12 mouse cellular contexts compared by ENCODE assay signal in the genomic region with DNA sequence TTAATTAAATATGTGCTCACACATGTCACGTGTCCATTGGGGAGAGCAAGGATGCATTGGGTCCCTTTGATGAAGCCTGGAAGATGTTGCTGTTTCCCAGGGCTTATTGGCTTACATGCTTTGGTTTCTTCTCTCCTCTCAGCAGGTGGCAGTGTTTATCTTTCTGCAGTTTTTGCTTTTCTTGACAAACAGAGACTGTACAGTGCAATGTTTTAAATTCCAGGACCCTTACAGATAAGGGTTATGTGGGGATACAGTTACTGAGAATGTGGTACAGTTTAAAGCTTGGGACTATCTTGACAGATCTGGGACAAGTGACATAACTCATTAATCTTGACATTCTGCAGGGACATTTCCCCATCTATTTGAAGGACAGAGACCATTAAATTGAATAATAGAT. TPM values are rescaled to one million over a fixed set of nuclear protein-coding genes. Genes with fewer than 3 reads are reported as not detected.
DNase-seq lines count a peak whose midpoint lies in the region.
"Had no signal": no experiment of that assay in that cellular context is flagged by ENCODE, and none has a peak within 500 bp of the region (broad histone marks: within the 10 kb centered on the region; RNA-seq: fewer than 3 reads in every experiment).

No protein-coding gene starts in this region.

- intact Hi-C loops in left cerebral cortex, postnatal 25 days (cut with DNase I) = loop anchor here (2.0 to 5.0 kb wide), 2 partner anchors 189 to 499 kb away; a partner anchor contains a TSS

- DNase-seq in frontal cortex, postnatal 10 days (ENCODE audit: low spot score in 2 of 2) = peak; percentile 6 to 13
- no peak for DNase-seq in frontal cortex, postnatal 14 days (ENCODE audit: low spot score in 2 of 2)
- DNase-seq in left cerebral cortex, adult 18-20 months (ENCODE audit: low spot score in 2 of 2) = peak; percentile 15 to 18
- DNase-seq in left cerebral cortex, adult 8-10 months (ENCODE audit: low spot score in 2 of 2) = no peak
- DNase-seq in brain, embryonic 18.5 days (ENCODE audit: low read depth, low spot score) = peak; percentile 47
- DNase-seq in left cerebral cortex, postnatal 25 days (ENCODE audit: low spot score in 2 of 2) = peak; percentile 52 to 62
- DNase-seq in ovary, postnatal 36 days (ENCODE audit: low spot score) = no peak
- DNase-seq in adipocyte (ENCODE audit: low spot score) = no peak
- DNase-seq: adrenal gland, postnatal 25 days; thymus, postnatal 36 days had no signal

RNA-seq across cellular contexts. Expression of a gene that starts 58.7 kb away (rescaled TPM):
- total RNA-seq in left cerebral cortex, adult 18-20 months (2021) = under 1 TPM; 0.26 to 0.28 TPM
- under 1 TPM in 2 of 4 experiments, not detected in 2; 0.27 to 0.77 TPM for total RNA-seq in left cerebral cortex, adult 8-10 months (2022)
- under 1 TPM; 0.32 to 0.39 TPM for total RNA-seq in left cerebral cortex, postnatal 25 days (2021)
- total RNA-seq: adrenal gland, postnatal 25 days; heart, postnatal 14 days; megakaryocyte, adult 5-6 weeks had no signal

Comparison
In these comparisons a context has a peak if more than half of its experiments do, and no peak if none do; other contexts are left out.
1. DNase-seq: peak in frontal cortex, postnatal 10 days (2 of 2), left cerebral cortex, adult 18-20 months (2 of 2), brain, embryonic 18.5 days (single experiment) and left cerebral cortex, postnatal 25 days (2 of 2); none in frontal cortex, postnatal 14 days (0 of 2), left cerebral cortex, adult 8-10 months (0 of 2), ovary, postnatal 36 days (single experiment) and adipocyte (single experiment).